Mouse (Mus musculus): ENCODE measurements at regions not wholly inside any gene's neighbourhood (a gene's known extent, or its start where the extent isn't known, plus 50 kb on each side); places are given as distances from the start of the nearest gene placed in this dataset.

DNA sequence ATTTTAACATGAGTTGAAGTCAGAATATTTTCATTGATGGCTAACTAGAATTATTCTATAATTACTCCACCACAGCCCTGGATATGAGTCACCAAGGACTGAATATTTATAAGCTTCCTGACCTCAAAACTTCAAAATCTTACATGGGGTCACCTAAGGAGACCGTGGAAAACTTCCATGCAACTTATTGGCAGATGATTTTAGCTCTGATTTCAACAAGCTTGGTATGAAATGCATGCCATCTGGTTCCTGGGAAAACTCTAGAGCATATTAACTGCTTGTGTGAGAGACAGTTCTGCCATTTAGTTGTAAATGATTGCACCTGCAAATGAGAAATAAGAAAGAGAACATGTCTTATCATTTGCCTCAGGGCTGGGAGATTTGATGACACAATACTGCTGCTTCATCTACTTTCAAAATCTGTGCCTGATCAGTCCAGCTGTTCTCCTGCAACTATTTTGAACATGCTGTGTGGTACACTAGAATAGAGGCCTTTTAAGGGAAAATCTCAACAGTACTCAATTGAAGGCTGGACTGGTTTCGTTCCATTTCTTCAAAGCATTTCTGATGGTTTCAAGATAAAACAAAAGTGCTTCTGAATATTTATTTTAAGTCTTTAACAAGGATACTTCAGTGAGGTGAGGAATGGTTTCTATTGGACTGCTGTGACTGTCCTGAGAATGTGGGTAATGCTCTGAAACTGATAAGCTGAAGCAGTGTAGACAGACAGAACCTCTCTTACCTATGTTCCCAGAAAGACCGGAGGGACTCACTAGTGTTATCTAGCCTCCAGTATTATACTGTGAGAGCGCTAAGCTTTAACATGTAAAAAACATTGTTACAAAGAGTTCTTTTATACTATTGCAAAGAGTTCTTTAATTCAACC is 513.8 kb upstream of the Nr5a2 start:
- Histone ChIP-seq H3K4me1 (ENCODE audit: control insufficient read depth in 2 of 2, insufficient read depth in 2 of 2, low read length in 2 of 2) (no peaks in the 10 kb centered on the region), H3K27ac (replicated peaks in 1 of 2; ENCODE audit: control insufficient read depth in 1 of 2, insufficient read depth in 1 of 2, low read depth in 2 of 2, low read length in 2 of 2) (no peak overlapping the region), H3K4me3 (ENCODE audit: control insufficient read depth in 1 of 2, insufficient read depth in 1 of 2, low read depth in 1 of 2, low read length in 2 of 2) (no peak overlapping the region), H3K27me3 (ENCODE audit: control insufficient read depth, insufficient read depth, low read length) (no peaks in the 10 kb centered on the region), H3K36me3 (ENCODE audit: control insufficient read depth, insufficient read depth, low read length) (no peaks in the 10 kb centered on the region), H3K9me3 (ENCODE audit: control insufficient read depth, low read length) (no peaks in the 10 kb centered on the region), H3K9ac (ENCODE audit: low read length) (no peak overlapping the region), H3K4me2 (ENCODE audit: low read length) (no peak overlapping the region)
- WGBS, result 68% methylated on average over 4 of the region's 4 CpGs
- ATAC-seq (ENCODE audit: insufficient number of reproducible peaks, insufficient read depth, low FRiP score, low read depth), result no peak

DNA sequence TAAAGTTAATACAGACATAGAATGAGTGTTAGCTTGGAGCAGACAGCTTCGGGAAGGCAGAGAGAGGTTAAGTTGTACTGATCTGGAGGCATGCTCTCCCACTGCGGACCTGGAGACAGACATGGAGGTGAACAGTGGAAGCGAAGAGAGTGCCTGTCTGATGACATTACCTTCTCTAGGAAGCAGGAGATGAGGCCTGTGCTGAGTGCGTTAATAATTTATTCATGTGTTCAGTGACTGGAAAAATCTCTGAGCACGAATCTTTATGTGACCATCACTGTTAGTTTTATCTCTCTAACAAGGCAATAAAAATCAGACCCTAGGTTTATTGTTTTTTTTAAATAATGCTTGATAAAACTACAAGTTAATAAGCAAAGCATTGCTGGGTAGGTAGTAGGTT is 504.7 kb upstream of the Nr5a2 start:
- H3K4me3 ChIP-seq (ENCODE audit: control insufficient read depth in 1 of 2, insufficient read depth in 1 of 2, low read depth in 1 of 2, low read length in 2 of 2), result no peak overlapping the region
- no peaks in the 10 kb centered on the region for H3K9me3 ChIP-seq (ENCODE audit: control insufficient read depth, low read length)
- H3K36me3 ChIP-seq (ENCODE audit: control insufficient read depth, insufficient read depth, low read length), result no peaks in the 10 kb centered on the region
- no peaks in the 10 kb centered on the region for H3K27me3 ChIP-seq (ENCODE audit: control insufficient read depth, insufficient read depth, low read length)
- no peak overlapping the region for H3K9ac ChIP-seq (ENCODE audit: low read length)
- H3K4me2 ChIP-seq (ENCODE audit: low read length), result no peak overlapping the region
- ATAC-seq (ENCODE audit: insufficient number of reproducible peaks, insufficient read depth, low FRiP score, low read depth), result no peak
- 83% methylated on average over 5 of the region's 5 CpGs for WGBS
- H3K4me1 ChIP-seq (ENCODE audit: control insufficient read depth in 2 of 2, insufficient read depth in 2 of 2, low read length in 2 of 2), result peaks cover 0 to 2% of the 10 kb centered on the region in 2 experiments; a peak in 1 of 4 replicates
- no peak overlapping the region for H3K27ac ChIP-seq (replicated peaks in 1 of 2; ENCODE audit: control insufficient read depth in 1 of 2, insufficient read depth in 1 of 2, low read depth in 2 of 2, low read length in 2 of 2)

- no peak for ATAC-seq (ENCODE audit: insufficient number of reproducible peaks, insufficient read depth, low FRiP score, low read depth)
- WGBS, result 55% methylated on average over 1 of the region's 1 CpGs
Observed at GRCm38 (mm10) chr1:137461189-137461588, 500.9 kb upstream of the Nr5a2 start.

GRCm38 (mm10) chr1:137453446-137454208 is 493.4 kb upstream of the Nr5a2 start:
- Histone ChIP-seq H3K4me2 (ENCODE audit: low read length) (no peak overlapping the region), H3K27me3 (ENCODE audit: control insufficient read depth, insufficient read depth, low read length) (no peaks in the 10 kb centered on the region), H3K9ac (ENCODE audit: low read length) (no peak overlapping the region), H3K4me1 (ENCODE audit: control insufficient read depth in 2 of 2, insufficient read depth in 2 of 2, low read length in 2 of 2) (no peaks in the 10 kb centered on the region), H3K27ac (replicated peaks in 1 of 2; ENCODE audit: control insufficient read depth in 1 of 2, insufficient read depth in 1 of 2, low read depth in 2 of 2, low read length in 2 of 2) (no peak overlapping the region), H3K9me3 (ENCODE audit: control insufficient read depth, low read length) (no peaks in the 10 kb centered on the region), H3K4me3 (ENCODE audit: control insufficient read depth in 1 of 2, insufficient read depth in 1 of 2, low read depth in 1 of 2, low read length in 2 of 2) (no peak overlapping the region), H3K36me3 (ENCODE audit: control insufficient read depth, insufficient read depth, low read length) (no peaks in the 10 kb centered on the region)
- WGBS, result 75% methylated on average over 7 of the region's 7 CpGs
- ATAC-seq (ENCODE audit: insufficient number of reproducible peaks, insufficient read depth, low FRiP score, low read depth), result no peak

More at GRCm38 (mm10) chr1:137461189-137461588, 500.9 kb upstream of the Nr5a2 start:
- Histone ChIP-seq H3K4me3 (ENCODE audit: control insufficient read depth in 1 of 2, insufficient read depth in 1 of 2, low read depth in 1 of 2, low read length in 2 of 2) (no peak overlapping the region), H3K36me3 (ENCODE audit: control insufficient read depth, insufficient read depth, low read length) (no peaks in the 10 kb centered on the region), H3K27ac (replicated peaks in 1 of 2; ENCODE audit: control insufficient read depth in 1 of 2, insufficient read depth in 1 of 2, low read depth in 2 of 2, low read length in 2 of 2) (no peak overlapping the region), H3K9ac (ENCODE audit: low read length) (no peak overlapping the region), H3K4me1 (ENCODE audit: control insufficient read depth in 2 of 2, insufficient read depth in 2 of 2, low read length in 2 of 2) (no peaks in the 10 kb centered on the region; a peak in 1 of 4 replicates), H3K9me3 (ENCODE audit: control insufficient read depth, low read length) (no peaks in the 10 kb centered on the region), H3K4me2 (ENCODE audit: low read length) (no peak overlapping the region), H3K27me3 (ENCODE audit: control insufficient read depth, insufficient read depth, low read length) (no peaks in the 10 kb centered on the region)

- H3K27ac ChIP-seq (replicated peaks in 1 of 2; ENCODE audit: control insufficient read depth in 1 of 2, insufficient read depth in 1 of 2, low read depth in 2 of 2, low read length in 2 of 2), result no peak overlapping the region
- no peaks in the 10 kb centered on the region for H3K9me3 ChIP-seq (ENCODE audit: control insufficient read depth, low read length)
- WGBS, result 63% methylated on average over 1 of the region's 1 CpGs
- H3K4me3 ChIP-seq (ENCODE audit: control insufficient read depth in 1 of 2, insufficient read depth in 1 of 2, low read depth in 1 of 2, low read length in 2 of 2), result no peak overlapping the region
- ATAC-seq (ENCODE audit: insufficient number of reproducible peaks, insufficient read depth, low FRiP score, low read depth), result no peak
- no peaks in the 10 kb centered on the region for H3K36me3 ChIP-seq (ENCODE audit: control insufficient read depth, insufficient read depth, low read length)
- H3K9ac ChIP-seq (ENCODE audit: low read length), result no peak overlapping the region
- H3K4me1 ChIP-seq (ENCODE audit: control insufficient read depth in 2 of 2, insufficient read depth in 2 of 2, low read length in 2 of 2), result no peaks in the 10 kb centered on the region
- no peaks in the 10 kb centered on the region for H3K27me3 ChIP-seq (ENCODE audit: control insufficient read depth, insufficient read depth, low read length)
- no peak overlapping the region for H3K4me2 ChIP-seq (ENCODE audit: low read length)
Observed at GRCm38 (mm10) chr1:137452749-137453148, 492.5 kb upstream of the Nr5a2 start.

GRCm38 (mm10) chr1:137446497-137446896 is 486.2 kb upstream of the Nr5a2 start:
- Histone ChIP-seq H3K9me3 (ENCODE audit: control insufficient read depth, low read length) (no peaks in the 10 kb centered on the region), H3K4me2 (ENCODE audit: low read length) (no peak overlapping the region), H3K27me3 (ENCODE audit: control insufficient read depth, insufficient read depth, low read length) (no peaks in the 10 kb centered on the region), H3K4me3 (ENCODE audit: control insufficient read depth in 1 of 2, insufficient read depth in 1 of 2, low read depth in 1 of 2, low read length in 2 of 2) (no peak overlapping the region), H3K36me3 (ENCODE audit: control insufficient read depth, insufficient read depth, low read length) (no peaks in the 10 kb centered on the region), H3K27ac (replicated peaks in 1 of 2; ENCODE audit: control insufficient read depth in 1 of 2, insufficient read depth in 1 of 2, low read depth in 2 of 2, low read length in 2 of 2) (no peak overlapping the region), H3K4me1 (ENCODE audit: control insufficient read depth in 2 of 2, insufficient read depth in 2 of 2, low read length in 2 of 2) (no peaks in the 10 kb centered on the region), H3K9ac (ENCODE audit: low read length) (no peak overlapping the region)
- ATAC-seq (ENCODE audit: insufficient number of reproducible peaks, insufficient read depth, low FRiP score, low read depth), result no peak
- WGBS, result 65% methylated on average over 3 of the region's 3 CpGs

DNA sequence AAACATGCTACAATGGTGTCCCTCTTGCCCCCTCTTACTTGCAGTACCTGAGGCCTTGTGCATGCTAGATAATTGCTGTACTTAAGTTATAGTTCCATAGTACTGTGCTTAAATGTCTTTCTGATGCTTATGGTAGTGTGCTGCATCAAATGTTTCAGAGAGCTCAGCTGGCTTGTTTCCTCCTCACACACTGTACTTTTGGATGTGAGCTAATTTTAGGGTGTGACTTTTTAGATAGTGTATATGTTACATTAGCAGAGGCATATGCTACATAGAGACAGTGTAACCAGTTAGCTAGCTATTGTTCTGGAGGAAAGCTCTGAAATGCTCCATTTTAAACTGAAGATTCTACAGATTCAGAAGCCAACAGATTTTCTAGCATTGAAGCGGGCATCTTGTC is 467.9 kb upstream of the Nr5a2 start:
- no peak for ATAC-seq (ENCODE audit: insufficient number of reproducible peaks, insufficient read depth, low FRiP score, low read depth)

More for the DNA sequence above, 467.9 kb upstream of the Nr5a2 start:
- Histone ChIP-seq H3K4me3 (ENCODE audit: control insufficient read depth in 1 of 2, insufficient read depth in 1 of 2, low read depth in 1 of 2, low read length in 2 of 2) (no peak overlapping the region), H3K9ac (ENCODE audit: low read length) (no peak overlapping the region), H3K27ac (replicated peaks in 1 of 2; ENCODE audit: control insufficient read depth in 1 of 2, insufficient read depth in 1 of 2, low read depth in 2 of 2, low read length in 2 of 2) (peak overlapping the region in 1 of 2 experiments; percentile 37; a peak in 1 of 4 replicates), H3K9me3 (ENCODE audit: control insufficient read depth, low read length) (no peaks in the 10 kb centered on the region), H3K4me1 (ENCODE audit: control insufficient read depth in 2 of 2, insufficient read depth in 2 of 2, low read length in 2 of 2) (peaks cover 0 to 4% of the 10 kb centered on the region in 2 experiments; a peak in 1 of 4 replicates), H3K4me2 (ENCODE audit: low read length) (no peak overlapping the region), H3K36me3 (ENCODE audit: control insufficient read depth, insufficient read depth, low read length) (no peaks in the 10 kb centered on the region), H3K27me3 (ENCODE audit: control insufficient read depth, insufficient read depth, low read length) (no peaks in the 10 kb centered on the region)
- WGBS, result 97% methylated on average over 1 of the region's 1 CpGs

Measured in heart, embryonic 14.5 days (tissue).